Mouse (Mus musculus) bone marrow, adult 2 months (tissue): ENCODE measurements around the gene Fbxw20.

Experiments
- CTCF ChIP-seq: fragments of 200-500 bp; IDR thresholded peaks from 2 replicates; pipeline ENCODE4 v1.5.1; 2011; ENCODE audit warnings: low read length, control low read depth; ENCODE audit not compliant: control insufficient read depth, insufficient read depth
- POLR2A ChIP-seq: fragments of 200-500 bp; IDR thresholded peaks from 2 replicates; pipeline ENCODE4 v1.6.1; 2011; ENCODE audit warnings: low read depth, mild to moderate bottlenecking, control low read depth, low read length, borderline replicate concordance; ENCODE audit not compliant: control insufficient read depth

DNA sequence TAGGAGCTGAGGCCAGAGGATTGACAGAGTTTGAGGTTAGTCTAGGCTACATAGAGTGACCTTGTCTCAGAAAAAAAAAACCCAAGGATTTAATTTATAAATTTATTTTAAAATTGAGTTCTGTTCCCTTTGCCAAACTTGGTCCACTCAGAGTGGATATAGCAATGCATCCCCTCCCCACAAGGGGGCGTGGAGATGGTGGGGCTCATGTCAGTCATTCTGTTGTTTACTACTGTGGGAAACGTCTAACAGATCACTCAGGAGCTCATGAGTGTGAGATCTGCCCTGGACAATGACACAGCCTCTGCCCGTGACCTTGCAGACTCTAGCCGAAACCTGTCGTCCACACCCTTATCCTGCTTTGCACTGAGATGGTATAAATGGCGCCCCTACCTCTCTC lies 16.1 kb downstream of the Fbxw20 start:
- TF ChIP-seq CTCF (peak; percentile 27; the same call in 1 of the 2 replicates), POLR2A (no peak)
